Mouse (Mus musculus): ENCODE results near the gene Thra.

The Thra gene

DNA sequence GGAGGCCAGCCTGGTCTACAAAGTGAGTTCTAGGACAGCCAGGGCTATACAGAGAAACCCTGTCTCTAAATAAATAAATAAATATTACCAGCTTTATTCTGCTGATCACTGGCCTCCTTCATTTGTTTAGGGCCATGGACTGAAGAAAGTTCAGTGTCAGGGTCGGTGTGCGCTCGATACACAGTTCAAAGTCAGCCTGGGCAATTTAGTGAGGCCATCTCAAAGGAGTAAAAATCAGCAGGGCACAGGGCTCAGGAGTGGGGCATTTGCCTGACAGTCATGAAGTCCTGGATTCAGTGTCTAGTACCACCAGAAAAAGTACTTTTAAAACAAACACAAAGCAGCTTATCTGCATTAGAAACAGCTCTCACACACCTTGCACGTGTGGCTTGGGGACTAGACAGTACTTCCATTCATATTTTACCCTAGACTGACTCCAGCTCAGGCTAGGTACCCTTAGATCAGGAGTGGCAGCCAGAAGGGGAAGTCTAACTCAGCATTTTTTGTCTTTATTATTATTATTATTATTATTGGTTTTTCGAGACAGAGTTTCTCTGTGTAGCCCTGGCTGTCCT, 50.3 kb downstream of the Thra start:
- in situ Hi-C loops (cut with MboI; ENCODE audit: low sequenced_read_pairs) = no loop called here

DNA sequence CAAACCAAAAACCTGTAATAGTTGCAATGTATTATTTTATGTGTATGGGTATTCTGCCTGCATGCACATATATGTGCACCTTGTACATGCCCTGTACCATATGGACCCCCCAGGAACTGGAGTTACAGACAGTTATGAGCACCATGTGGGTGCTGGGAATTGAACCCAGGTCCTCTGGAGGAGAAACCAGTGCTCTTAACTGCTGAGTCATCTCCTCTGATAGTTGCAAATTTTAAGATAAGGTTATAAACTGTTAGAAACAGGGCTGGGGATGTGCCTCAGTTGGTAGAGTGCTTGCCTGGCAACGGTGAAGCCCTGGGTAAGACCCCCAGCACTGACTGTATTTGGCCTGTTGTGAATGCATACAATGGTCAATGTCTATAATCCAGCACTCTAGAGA, 51.0 kb downstream of the Thra start:
- in situ Hi-C loops (cut with MboI; ENCODE audit: low sequenced_read_pairs) = no loop called here

DNA sequence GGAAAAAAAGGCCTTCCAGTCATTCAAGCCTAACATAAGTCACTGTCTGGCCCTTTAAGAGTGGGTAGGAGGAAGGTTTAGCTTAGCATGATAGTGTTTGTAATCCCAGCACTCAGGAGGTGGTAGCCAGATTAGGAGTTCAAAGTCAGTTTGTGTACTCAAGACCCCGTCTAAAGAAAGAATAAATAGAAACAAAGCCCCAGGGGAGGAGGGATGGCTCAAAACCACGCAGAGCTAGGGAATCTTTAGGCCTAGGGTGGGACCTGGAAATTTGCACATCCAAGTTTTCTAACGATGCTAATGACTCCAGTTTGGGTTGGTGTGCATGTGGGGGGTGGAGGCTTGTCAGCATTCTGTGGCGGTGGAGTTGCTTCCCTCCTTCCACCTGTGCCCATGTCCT, 51.6 kb downstream of the Thra start:
- in situ Hi-C loops (cut with MboI; ENCODE audit: low sequenced_read_pairs) = no loop called here

DNA sequence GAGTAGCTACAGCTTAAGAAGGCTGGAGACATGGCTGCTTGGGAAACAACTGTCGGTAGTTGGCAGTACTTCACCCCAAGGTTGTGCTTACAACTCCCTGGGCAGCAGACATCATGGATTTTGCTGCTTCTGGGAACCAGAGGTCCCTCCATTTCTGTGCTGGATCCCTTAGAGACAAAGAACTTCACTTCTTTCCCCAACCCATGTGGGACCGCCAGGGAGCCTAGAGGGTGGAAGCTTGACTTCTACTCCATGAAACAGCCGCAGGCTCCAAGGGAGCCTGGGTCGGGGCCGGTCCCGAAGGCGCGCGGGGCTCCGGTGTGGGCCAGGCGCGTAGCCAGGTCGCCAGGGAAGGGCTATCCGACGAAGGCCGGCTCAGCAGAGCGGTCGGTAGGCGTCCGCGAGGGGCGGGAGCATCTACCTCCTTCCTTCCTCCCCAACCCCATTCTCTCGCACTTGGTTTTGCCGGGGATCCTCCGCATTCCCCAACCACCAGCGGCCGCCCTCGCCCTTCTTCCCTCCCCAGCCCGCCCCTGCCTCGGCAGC, 54.1 kb downstream of the Thra start:
- in situ Hi-C loops (cut with MboI; ENCODE audit: low sequenced_read_pairs) = no loop called here

DNA sequence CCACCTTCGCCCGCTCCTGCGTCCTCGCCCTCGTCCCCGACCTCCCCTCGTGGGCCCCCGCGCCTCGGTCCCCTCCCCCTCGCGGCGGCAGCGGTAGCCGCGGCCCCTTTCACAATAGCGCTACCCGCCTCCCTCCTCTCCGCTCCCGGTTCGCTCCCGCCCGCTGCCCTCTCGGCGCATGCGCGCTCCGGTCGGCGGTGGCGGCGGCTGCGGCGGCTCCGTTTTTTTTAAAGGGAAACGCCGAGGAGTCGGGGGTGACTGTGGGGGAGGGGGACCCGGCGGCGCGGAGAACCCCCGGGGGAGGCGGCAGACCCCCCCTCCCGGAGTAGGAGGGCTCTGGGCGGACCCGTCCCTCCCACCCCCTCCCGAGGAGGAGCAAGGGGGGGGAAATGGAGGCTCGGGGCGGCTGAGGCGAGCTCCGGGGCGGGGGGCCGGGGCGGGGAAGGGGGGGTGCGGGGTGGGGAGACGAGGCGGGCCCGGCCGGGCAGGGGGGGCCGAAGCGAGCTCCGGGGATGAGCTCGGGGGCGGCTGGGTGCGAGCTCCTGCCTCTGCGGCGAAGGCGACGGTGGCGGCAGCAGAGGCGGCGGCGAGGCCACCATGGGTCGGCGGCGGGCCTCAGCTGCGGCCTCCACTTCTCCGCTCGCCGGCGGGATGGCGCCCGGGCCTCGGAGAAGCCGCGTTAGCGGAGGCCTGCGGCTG, 54.7 kb downstream of the Thra start, which contains the start of gene Msl1:
TSS of gene Msl1 (plus strand) at position 502 of the 699 bp plus-strand sequence.
- in situ Hi-C loops (cut with MboI; ENCODE audit: low sequenced_read_pairs) = no loop called here

DNA sequence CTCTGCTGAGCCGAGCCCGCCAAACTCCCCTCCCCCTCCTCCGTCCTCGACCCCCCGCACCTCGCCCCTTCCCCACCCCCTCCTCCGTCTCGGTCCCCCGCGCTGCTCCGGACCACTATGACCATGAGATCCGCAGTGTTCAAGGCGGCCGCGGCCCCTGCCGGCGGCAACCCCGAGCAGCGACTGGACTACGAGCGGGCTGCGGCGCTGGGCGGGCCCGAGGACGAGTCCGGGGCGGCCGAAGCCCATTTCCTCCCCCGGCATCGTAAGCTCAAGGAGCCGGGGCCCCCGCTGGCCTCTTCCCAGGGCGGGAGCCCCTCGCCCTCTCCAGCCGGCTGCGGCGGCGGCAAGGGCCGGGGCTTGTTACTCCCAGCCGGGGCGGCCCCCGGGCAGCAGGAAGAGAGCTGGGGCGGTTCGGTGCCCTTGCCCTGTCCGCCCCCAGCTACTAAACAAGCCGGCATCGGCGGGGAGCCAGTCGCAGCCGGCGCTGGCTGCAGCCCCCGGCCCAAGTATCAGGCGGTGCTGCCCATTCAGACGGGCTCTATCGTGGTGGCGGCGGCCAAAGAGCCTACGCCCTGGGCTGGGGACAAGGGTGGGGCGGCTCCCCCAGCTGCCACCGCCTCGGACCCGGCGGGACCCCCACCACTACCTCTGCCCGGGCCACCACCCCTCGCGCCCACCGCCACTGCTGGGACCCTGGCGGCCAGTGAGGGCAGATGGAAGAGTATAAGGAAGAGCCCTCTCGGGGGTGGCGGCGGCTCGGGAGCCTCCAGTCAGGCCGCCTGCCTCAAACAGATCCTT, 55.5 kb downstream of the Thra start:
- in situ Hi-C loops (cut with MboI; ENCODE audit: low sequenced_read_pairs) = no loop called here

DNA sequence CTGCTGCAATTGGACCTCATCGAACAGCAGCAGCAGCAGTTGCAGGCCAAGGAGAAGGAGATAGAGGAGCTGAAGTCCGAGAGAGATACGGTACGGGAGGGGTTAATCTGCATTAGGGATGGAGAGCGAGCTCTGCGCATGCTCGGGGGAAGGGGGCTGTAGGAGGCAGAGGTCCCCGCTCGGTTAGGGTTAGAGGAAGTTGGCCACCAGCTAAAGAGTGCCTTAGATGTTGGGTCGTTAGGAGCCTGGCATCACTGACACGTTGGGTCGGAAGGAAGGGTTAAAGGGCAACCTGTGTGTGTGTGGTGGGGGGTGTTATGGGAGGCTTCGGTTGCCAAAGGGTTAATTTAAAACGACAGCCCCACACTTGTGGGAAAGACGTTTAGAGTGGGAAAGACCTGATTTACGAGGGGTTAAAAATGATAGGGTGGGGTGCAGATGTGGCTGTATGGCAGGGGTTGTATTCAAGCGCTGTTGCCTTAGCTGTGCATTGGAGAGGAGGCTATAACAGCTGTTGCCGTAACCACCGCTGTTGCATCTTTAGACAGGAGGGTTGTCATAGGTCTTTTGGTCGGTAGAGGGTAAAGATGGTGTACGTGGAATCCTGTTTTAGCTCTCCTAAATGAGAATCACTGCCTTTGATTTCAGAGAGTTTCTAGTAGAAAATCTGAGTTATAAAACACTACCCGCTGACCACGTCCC, 56.2 kb downstream of the Thra start:
- in situ Hi-C loops (cut with MboI; ENCODE audit: low sequenced_read_pairs) = no loop called here

DNA sequence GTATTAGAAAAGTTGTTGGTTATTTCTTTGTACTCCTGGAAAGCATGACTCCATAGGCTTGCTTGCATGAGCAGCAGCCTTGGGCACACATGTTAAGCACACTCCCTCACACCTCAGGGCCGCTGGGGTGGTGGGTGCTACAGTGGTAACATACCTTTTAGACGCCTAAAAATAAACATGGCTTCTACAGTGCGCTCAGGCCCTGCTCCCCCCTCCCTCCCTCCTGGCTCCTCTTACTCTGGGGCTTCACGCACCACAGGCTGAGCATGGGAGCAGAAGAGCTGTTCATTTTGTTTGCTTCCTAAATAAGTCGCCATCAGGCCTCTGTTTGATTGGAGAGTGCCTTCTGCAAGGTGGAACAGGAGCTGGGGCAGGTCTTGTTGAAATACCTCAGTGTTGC, 56.9 kb downstream of the Thra start:
- in situ Hi-C loops (cut with MboI; ENCODE audit: low sequenced_read_pairs) = no loop called here

DNA sequence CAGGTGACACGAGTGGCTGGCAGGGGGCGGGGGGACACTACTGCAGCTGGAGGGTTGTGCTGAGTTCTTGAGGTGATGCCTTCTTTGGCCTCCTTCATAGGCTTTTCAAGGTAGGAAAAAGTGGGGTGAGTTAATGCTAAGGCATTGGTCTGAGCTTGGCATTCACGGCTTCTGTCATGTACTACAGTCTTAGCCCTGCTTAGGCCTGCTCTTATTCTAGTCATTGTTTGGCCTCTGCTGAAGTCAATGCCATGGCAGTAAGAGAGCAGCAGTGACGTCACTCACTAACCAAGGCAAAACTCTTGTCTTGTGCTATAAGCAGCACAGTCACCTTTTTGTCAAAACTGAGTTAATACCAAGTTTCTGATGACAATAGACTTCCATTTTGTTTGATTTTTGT, 57.5 kb downstream of the Thra start:
- in situ Hi-C loops (cut with MboI; ENCODE audit: low sequenced_read_pairs) = no loop called here

DNA sequence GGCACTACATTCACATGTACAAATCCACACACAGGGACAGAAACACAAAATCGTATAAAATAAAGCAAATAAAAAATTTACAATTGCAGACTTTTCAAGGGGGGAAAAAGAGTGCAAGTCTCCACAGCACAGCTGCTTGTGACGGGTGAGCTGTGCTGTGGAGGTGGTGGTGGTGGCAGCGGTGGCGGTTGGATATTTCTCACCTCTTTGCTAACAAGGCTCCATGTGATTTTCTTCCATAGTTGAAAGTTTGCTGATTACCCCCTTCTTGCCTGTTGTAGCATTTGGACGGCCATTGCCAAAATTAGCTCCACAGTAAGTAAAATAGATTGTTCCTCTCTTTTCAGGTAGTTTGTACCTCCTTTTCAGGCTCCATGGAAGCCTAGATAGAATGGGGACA, 64.2 kb downstream of the Thra start, which contains the start of gene Casc3:
TSS of gene Casc3 (plus strand) at position 301 of the 400 bp plus-strand sequence.
- in situ Hi-C loops (cut with MboI; ENCODE audit: low sequenced_read_pairs) = no loop called here

DNA sequence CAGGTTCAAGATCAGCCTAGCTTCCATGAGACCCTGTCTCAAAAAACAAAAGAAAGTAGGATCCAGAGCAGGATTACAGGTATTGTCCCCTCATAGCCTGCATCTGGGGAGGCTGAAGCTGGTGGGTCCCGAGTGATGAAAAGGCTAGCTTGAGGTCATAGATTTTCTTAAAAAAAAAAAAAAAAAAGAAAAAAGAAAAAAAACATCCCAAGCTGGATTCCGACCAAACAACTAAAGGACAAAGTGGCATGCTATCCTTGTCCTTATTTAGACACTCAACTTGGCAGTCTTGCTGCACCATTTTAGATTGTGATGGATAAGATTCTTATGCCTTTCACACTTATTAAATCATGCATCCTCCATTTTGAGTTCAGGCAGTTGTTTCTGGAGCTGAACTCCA, 68.0 kb downstream of the Thra start:
- in situ Hi-C loops (cut with MboI; ENCODE audit: low sequenced_read_pairs) = no loop called here

DNA sequence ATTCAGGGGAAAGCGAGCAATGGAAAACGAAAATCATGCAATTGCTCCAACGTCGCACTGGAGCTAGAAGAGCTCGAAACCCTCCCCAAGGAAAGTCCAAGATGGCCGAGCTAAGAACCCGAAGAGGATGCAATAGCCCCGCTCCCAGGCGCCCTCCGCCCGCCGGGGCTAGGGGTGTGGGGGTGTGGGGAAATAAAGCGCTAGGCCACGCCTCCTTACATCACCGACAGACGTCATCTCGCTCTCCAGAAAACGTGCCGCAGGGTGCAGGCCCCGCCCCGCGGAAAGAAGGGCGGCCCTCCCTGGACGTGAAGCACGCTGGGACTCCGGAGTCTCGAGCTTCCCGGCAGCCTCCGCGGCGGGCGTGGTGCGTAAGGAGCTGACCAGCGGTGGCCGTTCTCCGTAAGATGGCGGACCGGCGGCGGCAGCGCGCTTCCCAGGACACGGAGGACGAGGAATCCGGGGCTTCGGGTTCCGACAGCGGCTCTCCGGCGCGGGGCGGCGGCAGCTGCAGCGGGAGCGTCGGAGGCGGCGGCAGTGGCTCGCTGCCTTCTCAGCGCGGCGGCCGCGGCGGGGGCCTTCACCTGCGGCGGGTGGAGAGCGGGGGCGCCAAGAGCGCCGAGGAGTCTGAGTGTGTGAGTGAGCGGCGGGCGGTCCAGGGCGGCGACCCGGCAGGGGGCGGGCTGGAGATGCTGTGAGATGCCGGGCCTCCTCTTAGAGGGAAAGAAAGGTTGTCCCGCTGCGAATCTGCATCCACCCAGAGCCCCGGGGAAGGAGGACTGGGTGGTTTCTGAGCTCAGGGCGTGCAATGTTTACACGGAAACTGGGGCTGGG, 69.2 kb downstream of the Thra start:
- in situ Hi-C loops (cut with MboI; ENCODE audit: low sequenced_read_pairs) = no loop called here

DNA sequence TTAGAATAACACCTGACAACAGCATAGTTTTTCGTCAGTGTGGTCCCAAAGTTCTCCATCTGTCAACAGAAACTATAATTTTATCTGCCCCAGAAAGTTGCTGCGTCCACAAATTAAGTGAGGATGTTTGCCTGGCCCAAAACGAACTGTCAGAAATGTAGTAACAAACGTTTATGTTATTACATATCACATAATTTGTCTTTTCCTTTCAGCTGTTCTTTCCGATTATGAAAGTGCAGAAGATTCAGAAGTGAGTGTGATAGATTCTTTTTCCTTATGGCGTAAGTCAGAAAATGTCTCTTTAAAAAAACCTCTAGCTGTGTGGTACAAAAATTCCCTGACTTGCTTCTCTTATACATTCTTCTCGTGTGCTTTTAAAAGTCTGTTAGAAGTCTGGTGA, 70.2 kb downstream of the Thra start:
- in situ Hi-C loops (cut with MboI; ENCODE audit: low sequenced_read_pairs) = no loop called here

DNA sequence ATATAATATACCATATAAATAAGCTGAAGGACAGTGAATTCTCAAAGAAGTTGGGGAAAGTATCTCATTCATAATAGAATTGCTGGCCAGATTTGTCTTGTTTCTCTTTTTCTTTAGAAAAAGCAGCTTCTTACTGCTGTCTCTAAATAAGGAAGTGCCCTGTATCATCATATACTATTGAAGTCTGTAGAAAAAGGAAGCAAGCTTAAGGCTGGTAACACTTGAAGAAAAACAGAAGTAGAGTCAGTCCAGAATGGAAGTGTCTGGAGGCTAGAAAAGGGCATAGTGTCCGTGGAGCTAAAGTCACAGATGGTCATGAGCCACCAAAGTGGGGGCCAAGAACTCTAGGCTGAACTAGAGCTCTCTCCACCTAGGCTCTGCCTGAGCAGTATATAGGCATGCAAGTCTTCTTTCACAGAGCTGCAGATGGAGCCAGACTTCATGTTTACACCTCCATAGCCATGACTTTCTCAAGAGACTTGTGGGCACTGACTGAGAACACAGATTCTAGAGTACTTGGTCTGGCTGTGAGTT, 76.3 kb downstream of the Thra start:
- in situ Hi-C loops (cut with MboI; ENCODE audit: low sequenced_read_pairs) = no loop called here
